In genomic region chr5:48060715-48061114, GRCm38 (mm10) we compare ENCODE assay signal across 27 mouse cellular contexts.
DNase-seq lines count a peak whose midpoint lies in the region; ATAC-seq lines count a peak whose summit lies in the region.
"Had no signal": no experiment of that assay in that cellular context is flagged by ENCODE, and none has a peak within 500 bp of the region (broad histone marks: within the 10 kb centered on the region; RNA-seq: fewer than 3 reads in every experiment).

No protein-coding gene starts in this region.

- ATAC-seq in embryonic facial prominence, embryonic 14.5 days (ENCODE audit: low read depth), result no peak
- 0 out of 2 replicates have a peak, but pooled peaks have one; percentile 37 for ATAC-seq in hindbrain, embryonic 16.5 days
- ATAC-seq in hindbrain, embryonic 14.5 days (ENCODE audit: low FRiP score), result no peak
- ATAC-seq: intestine, postnatal 0 days; liver, embryonic 12.5 days; liver, postnatal 0 days had no signal

- no peaks in the 10 kb centered on the region for H3K9me3 ChIP-seq in embryonic facial prominence, embryonic 14.5 days (ENCODE audit: control insufficient read depth, low read length)
- no peaks in the 10 kb centered on the region for H3K9me3 ChIP-seq in embryonic facial prominence, embryonic 10.5 days
- H3K9me3 ChIP-seq in hindbrain, embryonic 16.5 days (ENCODE audit: control insufficient read depth, low read length), result no peaks in the 10 kb centered on the region
- H3K9me3 ChIP-seq in hindbrain, embryonic 14.5 days (ENCODE audit: control insufficient read depth, low read length), result no peaks in the 10 kb centered on the region
- H3K9me3 ChIP-seq: embryonic facial prominence, embryonic 12.5 days; heart, embryonic 10.5 days; heart, embryonic 15.5 days; liver, embryonic 12.5 days had no signal

- no peaks in the 10 kb centered on the region for H3K27me3 ChIP-seq in embryonic facial prominence, embryonic 14.5 days (replicated peaks; ENCODE audit: control insufficient read depth, insufficient read depth, low read length)
- no peaks in the 10 kb centered on the region for H3K27me3 ChIP-seq in embryonic facial prominence, embryonic 10.5 days (replicated peaks; ENCODE audit: low read depth, poor library complexity, severe bottlenecking)
- no peaks in the 10 kb centered on the region for H3K27me3 ChIP-seq in hindbrain, embryonic 16.5 days (replicated peaks; ENCODE audit: control insufficient read depth, insufficient read depth, low read length)
- no peaks in the 10 kb centered on the region for H3K27me3 ChIP-seq in hindbrain, embryonic 14.5 days (ENCODE audit: control insufficient read depth, insufficient read depth, low read length)
- H3K27me3 ChIP-seq: embryonic facial prominence, embryonic 12.5 days; heart, embryonic 15.5 days; liver, embryonic 12.5 days had no signal

- DNase-seq in embryonic facial prominence, embryonic 14.5 days (ENCODE audit: low spot score), result peak; percentile 26
- no peak for DNase-seq in embryonic facial prominence, embryonic 10.5 days (ENCODE audit: low spot score)
- no peak for DNase-seq in hindbrain, embryonic 14.5 days (ENCODE audit: low spot score)
- peak; percentile 55 for DNase-seq in MN1 (ENCODE audit: low spot score)
- DNase-seq in retina, postnatal 1 day, result peak; percentile 43
- no peak for DNase-seq in neural tube, embryonic 10.5 days (ENCODE audit: extremely low spot score, low spot score)
- DNase-seq: adrenal gland, adult 2 months; adrenal gland, postnatal 36 days; cerebellum, adult 2 months; cerebellum, postnatal 14 days; gastrocnemius, postnatal 25 days; heart, adult 11 months; kidney, adult 9 months; kidney, postnatal 10 days; layer of hippocampus, postnatal 36 days; left cerebral cortex, postnatal 4 days; liver, postnatal 0 days; lung, postnatal 36 days; right cerebral cortex, adult 18-20 months; spleen, adult 18-20 months; thymus, postnatal 14 days had no signal

- no peak overlapping the region for H3K4me3 ChIP-seq in embryonic facial prominence, embryonic 14.5 days (ENCODE audit: low read depth, low read length)
- no peak overlapping the region for H3K4me3 ChIP-seq in embryonic facial prominence, embryonic 10.5 days
- no peak overlapping the region for H3K4me3 ChIP-seq in hindbrain, embryonic 16.5 days (ENCODE audit: low read length)
- H3K4me3 ChIP-seq in hindbrain, embryonic 14.5 days (replicated peaks; ENCODE audit: low read length), result no peak overlapping the region
- H3K4me3 ChIP-seq: embryonic facial prominence, embryonic 12.5 days; heart, embryonic 10.5 days; heart, embryonic 15.5 days; liver, embryonic 12.5 days had no signal

- H3K27ac ChIP-seq in embryonic facial prominence, embryonic 14.5 days (replicated peaks; ENCODE audit: low read depth, low read length), result no peak overlapping the region
- no peak overlapping the region for H3K27ac ChIP-seq in embryonic facial prominence, embryonic 10.5 days (replicated peaks)
- H3K27ac ChIP-seq in hindbrain, embryonic 16.5 days (ENCODE audit: low read depth, low read length), result no peak overlapping the region
- no peak overlapping the region for H3K27ac ChIP-seq in hindbrain, embryonic 14.5 days
- H3K27ac ChIP-seq: embryonic facial prominence, embryonic 12.5 days; heart, embryonic 10.5 days; heart, embryonic 15.5 days; liver, embryonic 12.5 days had no signal

- H3K36me3 ChIP-seq in embryonic facial prominence, embryonic 14.5 days (ENCODE audit: control insufficient read depth, insufficient read depth, low read length), result no peaks in the 10 kb centered on the region
- H3K36me3 ChIP-seq in embryonic facial prominence, embryonic 10.5 days (replicated peaks), result no peaks in the 10 kb centered on the region
- H3K36me3 ChIP-seq in hindbrain, embryonic 16.5 days (ENCODE audit: control insufficient read depth, insufficient read depth, low read length), result no peaks in the 10 kb centered on the region
- no peaks in the 10 kb centered on the region for H3K36me3 ChIP-seq in hindbrain, embryonic 14.5 days (replicated peaks; ENCODE audit: control insufficient read depth, insufficient read depth)
- H3K36me3 ChIP-seq: embryonic facial prominence, embryonic 12.5 days; heart, embryonic 10.5 days; heart, embryonic 15.5 days; liver, embryonic 12.5 days had no signal

- no peak overlapping the region for H3K9ac ChIP-seq in embryonic facial prominence, embryonic 14.5 days (ENCODE audit: low read depth, low read length)
- H3K9ac ChIP-seq in hindbrain, embryonic 16.5 days (ENCODE audit: low read depth, low read length), result no peak overlapping the region
- H3K9ac ChIP-seq in hindbrain, embryonic 14.5 days, result no peak overlapping the region
- H3K9ac ChIP-seq: embryonic facial prominence, embryonic 12.5 days; heart, embryonic 15.5 days; liver, embryonic 12.5 days; liver, postnatal 0 days had no signal

- no peaks in the 10 kb centered on the region; the same call in 1 of the 2 replicates for H3K4me1 ChIP-seq in embryonic facial prominence, embryonic 14.5 days (ENCODE audit: control insufficient read depth, insufficient read depth, low read length)
- H3K4me1 ChIP-seq in embryonic facial prominence, embryonic 10.5 days, result peaks cover 14% of the 10 kb centered on the region
- no peaks in the 10 kb centered on the region; the same call in 1 of the 2 replicates for H3K4me1 ChIP-seq in hindbrain, embryonic 16.5 days (ENCODE audit: control insufficient read depth, insufficient read depth, low read depth, low read length)
- H3K4me1 ChIP-seq in hindbrain, embryonic 14.5 days (replicated peaks; ENCODE audit: control insufficient read depth, insufficient read depth, low read length), result 0 out of 2 replicates have a peak, but pooled peaks cover 6% of the 10 kb centered on the region
- H3K4me1 ChIP-seq: heart, embryonic 10.5 days; heart, embryonic 15.5 days; liver, embryonic 12.5 days had no signal

- 37% methylated on average over 2 of the region's 2 CpGs for WGBS in embryonic facial prominence, embryonic 14.5 days
- WGBS in embryonic facial prominence, embryonic 10.5 days, result 47% methylated on average over 2 of the region's 2 CpGs
- WGBS in hindbrain, embryonic 16.5 days, result 18% methylated on average over 2 of the region's 2 CpGs
- WGBS in hindbrain, embryonic 14.5 days, result 25% methylated on average over 2 of the region's 2 CpGs

- no peak overlapping the region for H3K4me2 ChIP-seq in embryonic facial prominence, embryonic 14.5 days (ENCODE audit: low read depth, low read length)
- H3K4me2 ChIP-seq in hindbrain, embryonic 16.5 days (ENCODE audit: low read length), result no peak overlapping the region
- H3K4me2 ChIP-seq in hindbrain, embryonic 14.5 days (replicated peaks), result no peak overlapping the region
- H3K4me2 ChIP-seq: embryonic facial prominence, embryonic 12.5 days; heart, embryonic 15.5 days; liver, embryonic 12.5 days had no signal

Comparison
In these comparisons a context has a peak if more than half of its experiments do, and no peak if none do; other contexts are left out.
1. DNase-seq: peak in embryonic facial prominence, embryonic 14.5 days (single experiment), MN1 (single experiment) and retina, postnatal 1 day (single experiment); none in embryonic facial prominence, embryonic 10.5 days (single experiment), hindbrain, embryonic 14.5 days (single experiment) and neural tube, embryonic 10.5 days (single experiment).